Mouse (Mus musculus): ENCODE measurements at regions not wholly inside any gene's neighbourhood (a gene's known extent, or its start where the extent isn't known, plus 50 kb on each side); places are given as distances from the start of the nearest gene placed in this dataset.

DNA sequence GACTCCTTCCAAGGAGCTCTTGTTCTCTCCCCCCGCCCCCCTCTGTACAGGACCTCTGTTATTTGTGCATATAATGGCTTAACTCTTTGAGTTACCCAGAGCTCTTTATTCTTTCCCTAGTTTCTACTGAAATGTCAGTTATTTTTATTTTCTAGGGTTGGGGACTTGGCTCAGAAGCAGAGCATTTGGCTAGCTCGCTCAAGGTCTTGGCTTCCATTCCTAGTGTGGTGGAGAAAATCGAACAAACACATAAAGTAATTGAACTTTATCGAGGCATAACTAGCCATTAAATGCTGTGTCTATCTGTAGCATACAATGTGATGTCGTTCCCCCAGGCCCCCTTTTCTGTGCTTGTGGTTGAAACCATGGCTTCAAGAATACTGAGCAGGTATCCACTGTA, 716.5 kb upstream of the Car8 start:
- no peak for TF ChIP-seq GATA4 (IDR thresholded peaks at IDR 0.05; ENCODE audit: insufficient replicate concordance, low read length)

- no peak for TF ChIP-seq GATA4 (IDR thresholded peaks at IDR 0.05; ENCODE audit: insufficient replicate concordance, low read length)
These were observed 715.6 kb upstream of the Car8 start for GRCm38 (mm10) chr4:8954356-8954914.

DNA sequence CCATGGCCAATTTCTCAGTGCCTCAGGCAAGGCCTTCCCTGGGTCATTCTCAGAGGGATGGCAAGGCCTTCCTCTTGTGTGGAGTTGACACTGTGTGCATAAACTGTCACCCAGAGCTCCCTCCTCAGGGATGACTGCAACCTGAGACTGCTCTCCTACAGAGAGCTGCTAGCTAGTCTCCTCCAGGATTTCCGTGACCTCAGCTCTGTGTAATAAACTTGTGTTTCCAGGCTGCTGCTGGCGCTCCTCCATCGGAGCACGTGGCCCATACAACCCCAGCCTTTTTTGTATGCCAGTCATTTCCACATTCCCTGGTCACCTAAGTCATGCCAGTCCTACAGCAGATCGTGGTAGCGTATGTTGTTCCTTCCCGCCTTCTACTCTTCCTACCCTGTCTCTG, 714.3 kb upstream of the Car8 start:
- no peak for TF ChIP-seq GATA4 (IDR thresholded peaks at IDR 0.05; ENCODE audit: insufficient replicate concordance, low read length)

DNA sequence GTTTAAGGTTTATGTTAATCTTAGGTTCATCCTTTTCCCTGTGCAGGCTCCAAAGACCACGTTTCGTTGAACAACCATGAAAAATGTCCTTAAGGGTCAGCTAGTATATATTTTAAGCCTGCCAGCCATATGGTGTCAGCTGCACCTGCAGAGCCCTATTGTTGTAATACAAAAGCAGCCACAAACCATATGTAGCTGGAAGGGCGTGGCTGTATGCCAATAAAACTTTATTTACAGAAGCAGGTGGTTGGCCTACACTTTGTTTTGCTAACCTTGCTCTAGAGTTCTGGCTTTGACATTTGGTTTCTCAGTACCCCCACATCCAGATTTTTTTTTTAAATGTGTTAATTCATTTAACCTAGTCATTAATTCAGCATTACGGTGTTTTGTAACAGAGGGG, 711.1 kb upstream of the Car8 start:
- no peak for TF ChIP-seq GATA4 (IDR thresholded peaks at IDR 0.05; ENCODE audit: insufficient replicate concordance, low read length)

- no peak for TF ChIP-seq GATA4 (IDR thresholded peaks at IDR 0.05; ENCODE audit: insufficient replicate concordance, low read length)
These were observed 710.7 kb upstream of the Car8 start for GRCm38 (mm10) chr4:8949537-8949936.

- no peak for TF ChIP-seq GATA4 (IDR thresholded peaks at IDR 0.05; ENCODE audit: insufficient replicate concordance, low read length)
These were observed 706.3 kb upstream of the Car8 start for GRCm38 (mm10) chr4:8945116-8945515.

DNA sequence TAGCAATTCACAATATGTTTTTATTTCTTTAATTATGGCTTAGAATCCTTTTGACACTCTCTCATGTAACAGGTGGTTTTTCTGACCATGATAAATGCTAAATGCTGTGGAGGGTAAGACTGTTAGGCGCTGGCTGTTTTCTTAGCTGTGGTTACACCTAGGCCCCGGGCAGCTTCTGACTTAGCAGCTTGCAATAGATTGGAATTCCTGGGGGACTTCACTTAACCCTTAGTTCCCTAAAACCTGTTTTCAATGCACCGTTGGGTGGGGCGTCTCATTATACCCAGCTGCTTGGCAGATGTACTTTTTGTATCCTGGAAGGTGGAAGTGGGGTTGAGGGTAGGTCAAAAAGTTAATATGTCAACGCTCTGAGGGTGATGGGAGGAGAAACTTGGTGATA, 704.2 kb upstream of the Car8 start:
- no peak for TF ChIP-seq GATA4 (IDR thresholded peaks at IDR 0.05; ENCODE audit: insufficient replicate concordance, low read length)

- no peak for TF ChIP-seq GATA4 (IDR thresholded peaks at IDR 0.05; ENCODE audit: insufficient replicate concordance, low read length)
These were observed 700.1 kb upstream of the Car8 start for GRCm38 (mm10) chr4:8938948-8939411.

DNA sequence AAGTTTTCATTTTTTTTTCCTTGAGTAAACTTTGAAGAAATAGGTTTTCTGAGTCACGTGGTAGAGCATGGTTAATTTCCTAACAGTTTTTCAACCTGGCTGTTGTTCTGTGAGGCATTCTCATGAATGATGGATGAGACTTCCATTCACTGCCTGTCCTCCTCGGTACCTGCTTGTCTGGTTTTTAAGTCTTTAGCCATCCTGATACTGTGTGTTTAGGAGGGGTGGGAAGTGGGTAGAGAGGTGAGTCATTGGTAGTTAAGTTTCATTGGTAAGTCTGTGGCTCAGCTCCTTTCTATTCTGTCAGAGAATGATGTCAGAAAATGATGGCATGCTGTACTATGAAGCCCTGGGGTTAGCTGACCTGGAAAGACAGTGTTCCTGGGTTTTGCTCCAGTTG, 697.1 kb upstream of the Car8 start:
- TF ChIP-seq GATA4 (IDR thresholded peaks at IDR 0.05; ENCODE audit: insufficient replicate concordance, low read length) = no peak

DNA sequence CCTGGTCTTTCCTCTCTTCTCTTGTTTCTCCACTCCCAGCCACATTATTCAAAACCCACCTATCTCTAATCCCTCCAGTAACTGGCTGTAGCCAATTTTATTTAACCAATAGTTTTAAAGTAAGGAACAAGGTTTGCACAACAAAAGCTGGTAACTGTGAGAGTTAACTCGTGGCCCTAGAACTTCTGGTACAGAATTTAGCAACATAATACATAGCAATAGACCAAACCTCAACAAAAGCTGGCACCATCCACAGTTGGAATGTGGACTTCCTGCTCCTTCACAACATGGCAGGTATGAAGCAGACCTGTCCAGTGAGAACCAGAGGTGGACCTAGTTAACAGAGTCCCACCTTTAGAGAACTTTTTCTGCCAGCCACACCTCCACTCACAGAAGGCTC, 695.7 kb upstream of the Car8 start:
- no peak for TF ChIP-seq GATA4 (IDR thresholded peaks at IDR 0.05; ENCODE audit: insufficient replicate concordance, low read length)

- TF ChIP-seq GATA4 (IDR thresholded peaks at IDR 0.05; ENCODE audit: insufficient replicate concordance, low read length) = no peak
These were observed 690.5 kb upstream of the Car8 start for GRCm38 (mm10) chr4:8929346-8929745.

DNA sequence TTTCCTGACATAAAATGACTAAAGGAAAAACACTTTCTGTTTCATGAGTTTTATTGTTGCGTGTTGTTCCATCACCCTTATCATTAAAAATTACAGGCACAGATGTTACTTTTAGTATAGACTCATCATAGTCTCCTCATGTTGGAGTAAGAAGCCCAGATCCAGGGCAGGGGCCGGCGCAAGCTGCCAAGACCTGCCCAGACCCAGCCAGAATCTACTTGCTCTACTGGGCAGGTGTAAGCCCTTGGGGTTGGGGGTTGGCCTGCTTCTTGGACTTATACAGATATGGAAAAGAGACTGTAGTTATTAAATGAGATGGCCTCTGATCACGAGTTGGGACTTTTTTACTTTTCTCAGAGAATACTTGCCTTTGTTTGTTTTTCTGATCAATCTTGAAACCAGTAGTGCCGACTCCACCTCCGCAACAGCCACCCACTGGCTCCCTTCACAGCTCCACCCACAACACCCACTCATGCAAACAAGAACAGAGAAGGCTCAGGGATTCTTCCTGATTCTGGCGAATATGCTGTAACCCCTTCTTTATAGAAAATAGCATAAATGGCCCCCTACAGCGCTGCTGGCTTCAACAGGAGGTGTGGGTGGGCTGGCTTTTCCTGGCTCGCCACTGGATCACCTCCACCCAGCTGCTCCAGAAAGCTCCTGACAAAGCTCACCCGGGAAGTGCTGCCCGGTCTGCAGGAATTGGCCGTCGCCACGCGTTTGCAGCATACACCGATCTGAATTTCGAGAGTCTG, 689.9 kb upstream of the Car8 start:
- TF ChIP-seq GATA4 (IDR thresholded peaks at IDR 0.05; ENCODE audit: insufficient replicate concordance, low read length) = no peak

DNA sequence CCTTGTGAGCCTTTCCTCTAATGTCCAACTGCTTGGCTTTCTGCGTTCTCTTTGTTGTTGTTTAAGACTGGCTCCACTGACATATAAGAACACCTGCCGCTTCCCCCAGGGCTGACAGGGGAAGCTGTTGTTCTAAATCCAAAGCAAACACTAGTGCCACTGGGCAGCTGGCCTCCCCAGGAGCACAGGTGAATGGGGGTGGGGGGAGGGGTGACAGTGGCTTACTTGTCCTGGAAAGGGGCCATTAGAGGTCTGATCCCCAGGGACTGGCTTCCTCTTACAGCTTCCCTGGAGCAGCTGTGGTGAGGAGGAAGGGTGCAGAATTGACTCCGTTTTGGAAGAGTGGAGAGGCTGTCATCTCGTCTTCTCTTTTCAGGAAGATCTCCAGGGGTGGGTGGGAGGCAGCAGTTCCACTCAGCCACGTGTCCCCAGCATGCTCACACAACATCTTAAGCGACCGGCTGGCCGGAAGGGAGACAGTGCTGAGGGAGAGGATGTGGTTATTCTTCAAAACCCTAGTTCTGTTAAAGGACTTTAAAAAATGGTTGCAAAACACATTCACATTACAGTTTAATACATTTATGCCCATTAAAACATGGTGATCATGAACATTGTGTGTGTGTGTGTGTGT, 688.5 kb upstream of the Car8 start:
- no peak for TF ChIP-seq GATA4 (IDR thresholded peaks at IDR 0.05; ENCODE audit: insufficient replicate concordance, low read length)

DNA sequence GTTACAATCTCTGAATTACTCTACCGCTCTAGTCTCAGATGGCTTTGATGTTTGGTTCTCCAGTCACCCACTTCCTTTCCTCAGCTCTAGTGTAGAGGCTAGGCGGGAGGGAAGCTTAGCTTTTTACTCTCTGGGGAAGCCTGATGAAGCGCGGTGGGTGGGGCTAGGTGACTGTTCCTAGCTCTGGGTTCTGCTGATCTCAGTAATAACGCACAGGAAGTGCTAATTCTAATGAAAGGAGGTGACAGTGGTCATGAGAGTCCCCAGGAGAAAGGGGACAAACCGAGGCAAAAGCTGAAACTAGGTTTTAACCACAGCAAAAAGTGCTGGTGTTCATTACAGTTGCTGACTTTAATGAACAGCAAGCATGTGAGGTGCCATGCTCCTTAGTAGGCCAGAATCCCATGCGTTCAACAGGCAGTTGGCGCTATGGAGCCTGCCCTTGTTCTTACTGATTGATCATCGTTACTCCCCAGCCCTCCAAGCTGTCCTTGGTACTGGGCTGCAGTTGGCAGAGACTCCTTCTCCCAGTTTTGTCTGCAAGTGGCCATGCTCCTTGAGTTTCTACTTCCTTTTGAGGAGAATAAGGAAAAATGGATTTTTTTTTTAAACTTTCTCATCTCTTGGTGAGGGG, 687.9 kb upstream of the Car8 start:
- TF ChIP-seq GATA4 (IDR thresholded peaks at IDR 0.05; ENCODE audit: insufficient replicate concordance, low read length) = no peak

DNA sequence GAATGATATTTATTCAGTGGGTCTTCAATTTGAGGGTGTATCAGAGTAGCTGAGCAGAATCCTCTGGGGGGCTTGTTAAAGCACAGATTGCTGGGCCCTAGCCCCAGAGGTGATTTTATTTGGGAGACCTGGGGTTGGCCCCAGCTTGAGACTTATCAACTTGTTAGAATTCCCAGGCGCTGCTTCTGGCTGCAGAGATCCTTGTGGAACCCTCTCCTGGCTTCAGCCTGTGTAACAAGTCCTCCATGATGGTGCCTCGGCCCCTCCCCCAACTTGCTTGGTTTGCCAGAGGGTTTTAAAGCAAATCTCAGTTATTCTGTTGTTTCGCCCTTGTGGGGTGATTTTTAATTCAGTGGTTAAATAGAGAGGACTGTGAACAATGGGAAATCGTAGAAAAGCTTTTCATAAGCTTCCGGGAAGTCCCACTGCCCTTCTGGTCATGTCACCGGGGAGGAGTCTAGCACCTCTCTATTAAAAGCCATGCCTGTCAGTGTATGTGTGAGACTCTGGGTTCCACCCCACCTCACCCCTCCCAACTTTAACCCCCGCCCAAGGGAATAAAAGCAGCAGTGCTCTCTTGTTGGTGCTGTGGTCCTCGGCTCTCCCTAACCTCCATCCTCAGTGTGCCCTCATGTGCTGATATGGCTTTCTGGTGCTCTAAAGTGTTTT, 684.0 kb upstream of the Car8 start:
- no peak for TF ChIP-seq GATA4 (IDR thresholded peaks at IDR 0.05; ENCODE audit: insufficient replicate concordance, low read length)
